Mouse (Mus musculus) ES-Bruce4 (cell line): ENCODE measurements around the gene Krt16.

Experiments used
- CTCF ChIP-seq: IDR thresholded peaks from one replicate; pipeline ENCODE4 v1.8.1; 2011; ENCODE audit warnings: low read depth, low read length
- EP300 ChIP-seq: IDR thresholded peaks from 2 replicates; pipeline ENCODE4 v1.6.1; 2011; ENCODE audit warnings: low read depth, low read length; ENCODE audit not compliant: insufficient read depth
- POLR2A ChIP-seq: IDR thresholded peaks from one replicate; pipeline ENCODE4 v1.8.1; 2011; ENCODE audit warnings: low read length; ENCODE audit not compliant: insufficient read depth

DNA sequence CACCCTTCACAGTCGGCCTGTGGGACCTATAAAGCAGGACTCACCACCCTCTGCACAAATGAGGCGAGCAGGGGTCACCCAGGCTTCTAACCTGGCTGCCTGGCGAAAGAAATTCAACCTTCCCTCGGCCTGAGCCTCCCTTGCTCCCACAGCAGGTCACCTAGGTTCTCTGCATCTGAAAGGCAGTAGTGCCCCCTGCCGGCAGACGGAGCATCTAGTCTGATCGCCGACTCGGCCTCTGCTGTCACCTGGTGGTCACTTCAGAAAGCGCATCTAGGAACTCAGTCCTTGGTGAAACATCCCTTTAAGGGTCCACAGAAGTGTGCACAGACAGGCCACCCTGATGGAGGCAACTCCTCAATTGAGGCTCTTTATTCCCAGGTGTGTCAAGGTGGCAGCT is 46.6 kb upstream of the Krt16 start:
- TF ChIP-seq CTCF (peak; percentile 100), POLR2A (no peak), EP300 (peak; percentile 79; the same call in 1 of the 2 replicates)
